Mouse (Mus musculus): ENCODE results near the gene Sla2.

DNA sequence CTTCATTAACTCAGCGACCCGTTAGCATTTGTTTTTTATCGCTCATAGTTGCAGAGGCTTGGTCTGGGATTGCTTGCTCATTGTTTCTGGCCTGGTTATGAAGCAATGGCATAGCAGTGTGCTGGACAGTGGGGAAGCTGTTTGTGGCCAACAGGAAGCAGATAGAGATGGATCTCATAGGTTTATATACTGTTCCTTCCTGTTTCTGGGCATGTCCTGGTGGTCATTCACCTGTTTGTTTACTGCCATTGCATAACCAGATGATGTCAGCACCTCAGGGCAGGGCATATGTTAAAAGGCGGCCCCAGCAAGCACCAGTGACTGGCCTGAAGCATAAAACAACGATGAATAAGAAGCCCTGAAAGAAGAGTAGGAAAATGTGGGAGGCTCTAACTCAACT is 36.5 kb downstream of the Sla2 start:
- peak; percentile 73 for TF ChIP-seq EP300 (IDR thresholded peaks at IDR 0.05)
- TF ChIP-seq CTCF (IDR thresholded peaks at IDR 0.05): no peak

Measured in lung, postnatal 0 days (tissue).